Mouse (Mus musculus): ENCODE data around the gene Tmem86a.

DNA sequence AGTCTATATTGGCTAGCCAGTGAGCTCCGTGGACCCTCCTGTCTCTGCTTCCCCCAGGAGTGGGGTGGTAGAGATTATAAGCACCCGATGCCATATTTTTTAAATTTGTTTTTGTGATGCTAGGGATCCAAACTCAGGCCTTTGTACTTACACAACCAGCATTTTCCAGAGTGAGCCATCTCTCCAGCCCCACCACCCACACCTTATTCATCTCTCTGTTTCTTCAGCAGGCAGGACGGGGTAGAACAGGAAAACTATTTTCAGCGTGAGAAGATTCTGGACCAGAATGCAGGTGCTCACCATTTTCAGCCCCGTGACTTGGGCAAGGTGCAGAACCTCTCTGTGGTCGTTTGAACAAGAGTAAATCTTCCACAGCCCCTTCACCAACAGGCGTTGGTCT lies 48.9 kb downstream of the Tmem86a start:
- TF ChIP-seq GATA1 (IDR thresholded peaks at IDR 0.05; ENCODE audit: borderline replicate concordance, low read length) (no peak), FLI1 (IDR thresholded peaks at IDR 0.05; ENCODE audit: low read length) (no peak)
